Mouse (Mus musculus): ENCODE measurements around the gene 2610507B11Rik. TPM values are rescaled to one million over a fixed set of nuclear protein-coding genes. Genes with fewer than 3 reads are reported as not detected.
"Not testable (repeated sequence)": the region's sequence is repeated elsewhere in the genome, so short reads cannot be mapped to it uniquely, and the experiment has no call there.

The 2610507B11Rik gene
- polyA plus RNA-seq, 1 experiment from 2014 or later = 79.5 TPM

- Histone ChIP-seq H3K27ac (no peak overlapping the region), H3K27me3 (no peaks in the 10 kb centered on the region), H3K9ac (no peak overlapping the region), H3K4me3 (no peak overlapping the region), H3K9me3 (no peaks in the 10 kb centered on the region), H3K36me3 (peaks cover 18% of the 10 kb centered on the region), H3K4me1 (peaks cover 22% of the 10 kb centered on the region), H3K4me2 (replicated peaks) (no peak overlapping the region)
- no peak for ATAC-seq (ENCODE audit: insufficient number of reproducible peaks, insufficient read depth, low FRiP score, low TSS enrichment)
- 59% methylated on average over 4 of the region's 4 CpGs for WGBS
Observed at GRCm38 (mm10) chr11:78247727-78248140, 13.8 kb upstream of the 2610507B11Rik start.

- no peaks in the 10 kb centered on the region for H3K9me3 ChIP-seq
- 89% methylated on average over 1 of the region's 1 CpGs for WGBS
- no peak overlapping the region for H3K4me2 ChIP-seq (replicated peaks)
- H3K27ac ChIP-seq = no peak overlapping the region
- H3K36me3 ChIP-seq = peaks cover 23% of the 10 kb centered on the region
- H3K9ac ChIP-seq = no peak overlapping the region
- H3K4me1 ChIP-seq = no peaks in the 10 kb centered on the region
- H3K27me3 ChIP-seq = no peaks in the 10 kb centered on the region
- no peak overlapping the region for H3K4me3 ChIP-seq
- ATAC-seq (ENCODE audit: insufficient number of reproducible peaks, insufficient read depth, low FRiP score, low TSS enrichment) = no peak
Observed at GRCm38 (mm10) chr11:78256618-78257017, 4.9 kb upstream of the 2610507B11Rik start.

GRCm38 (mm10) chr11:78260489-78261258 is 878 bp upstream of the 2610507B11Rik start:
- H3K4me1 ChIP-seq = peaks cover 15% of the 10 kb centered on the region
- peaks cover 23% of the 10 kb centered on the region for H3K36me3 ChIP-seq
- H3K9me3 ChIP-seq = no peaks in the 10 kb centered on the region
- ATAC-seq (ENCODE audit: insufficient number of reproducible peaks, insufficient read depth, low FRiP score, low TSS enrichment) = no peak
- 93% methylated on average over 2 of the region's 2 CpGs for whole genome bisulfite sequencing
- H3K27ac ChIP-seq = no peak overlapping the region
- H3K9ac ChIP-seq = no peak overlapping the region
- H3K27me3 ChIP-seq = no peaks in the 10 kb centered on the region
- peak overlapping the region; percentile 75 for H3K4me2 ChIP-seq (replicated peaks)
- peak overlapping the region; percentile 93 for H3K4me3 ChIP-seq

GRCm38 (mm10) chr11:78262550-78262949 is 998 bp downstream of the 2610507B11Rik start:
- no peaks in the 10 kb centered on the region for H3K27me3 ChIP-seq
- WGBS = 1% methylated on average over 8 of the region's 8 CpGs
- H3K4me2 ChIP-seq (replicated peaks) = peak overlapping the region; percentile 75
- H3K36me3 ChIP-seq = peaks cover 40% of the 10 kb centered on the region
- peaks cover 15% of the 10 kb centered on the region for H3K4me1 ChIP-seq
- H3K27ac ChIP-seq = no peak overlapping the region
- H3K4me3 ChIP-seq = peak overlapping the region; percentile 93
- no peak overlapping the region for H3K9ac ChIP-seq
- no peak for ATAC-seq (ENCODE audit: insufficient number of reproducible peaks, insufficient read depth, low FRiP score, low TSS enrichment)
- H3K9me3 ChIP-seq = no peaks in the 10 kb centered on the region

GRCm38 (mm10) chr11:78265571-78265970 is 4.0 kb downstream of the 2610507B11Rik start:
- Histone ChIP-seq H3K4me3 (no peak overlapping the region), H3K9ac (no peak overlapping the region), H3K36me3 (peaks cover 63% of the 10 kb centered on the region), H3K27me3 (no peaks in the 10 kb centered on the region), H3K4me2 (replicated peaks) (no peak overlapping the region), H3K9me3 (no peaks in the 10 kb centered on the region), H3K4me1 (peaks cover 15% of the 10 kb centered on the region), H3K27ac (no peak overlapping the region)
- ATAC-seq (ENCODE audit: insufficient number of reproducible peaks, insufficient read depth, low FRiP score, low TSS enrichment) = no peak
- 92% methylated on average over 6 of the region's 6 CpGs for WGBS

- Histone ChIP-seq H3K27ac (no peak overlapping the region), H3K36me3 (peaks cover 87% of the 10 kb centered on the region), H3K4me3 (no peak overlapping the region), H3K9ac (no peak overlapping the region), H3K27me3 (no peaks in the 10 kb centered on the region), H3K4me1 (no peaks in the 10 kb centered on the region), H3K9me3 (no peaks in the 10 kb centered on the region), H3K4me2 (replicated peaks) (no peak overlapping the region)
- ATAC-seq (ENCODE audit: insufficient number of reproducible peaks, insufficient read depth, low FRiP score, low TSS enrichment) = no peak
- 91% methylated on average over 13 of the region's 13 CpGs for WGBS
Observed at GRCm38 (mm10) chr11:78271986-78272385, 10.4 kb downstream of the 2610507B11Rik start.

- no peak overlapping the region for H3K9ac ChIP-seq
- ATAC-seq (ENCODE audit: insufficient number of reproducible peaks, insufficient read depth, low FRiP score, low TSS enrichment) = no peak
- no peak overlapping the region for H3K4me3 ChIP-seq
- H3K27me3 ChIP-seq = no peaks in the 10 kb centered on the region
- WGBS = 97% methylated on average over 1 of the region's 1 CpGs
- no peak overlapping the region for H3K4me2 ChIP-seq (replicated peaks)
- H3K27ac ChIP-seq = no peak overlapping the region
- no peaks in the 10 kb centered on the region for H3K9me3 ChIP-seq
- H3K36me3 ChIP-seq = peaks cover 92% of the 10 kb centered on the region
- no peaks in the 10 kb centered on the region for H3K4me1 ChIP-seq
Observed at GRCm38 (mm10) chr11:78275596-78275995, 14.0 kb downstream of the 2610507B11Rik start.

- WGBS = 98% methylated on average over 4 of the region's 4 CpGs
- H3K4me1 ChIP-seq; H3K27me3 ChIP-seq; H3K9me3 ChIP-seq; H3K4me2 ChIP-seq (replicated peaks); H3K4me3 ChIP-seq; H3K27ac ChIP-seq; ATAC-seq (ENCODE audit: insufficient number of reproducible peaks, insufficient read depth, low FRiP score, low TSS enrichment); H3K9ac ChIP-seq: not testable (repeated sequence)
- H3K36me3 ChIP-seq = peaks cover 89% of the 10 kb centered on the region
Observed at GRCm38 (mm10) chr11:78276169-78276568, 14.6 kb downstream of the 2610507B11Rik start.

- H3K4me3 ChIP-seq = no peak overlapping the region
- no peaks in the 10 kb centered on the region for H3K27me3 ChIP-seq
- H3K4me2 ChIP-seq (replicated peaks) = no peak overlapping the region
- no peak overlapping the region for H3K9ac ChIP-seq
- H3K27ac ChIP-seq = no peak overlapping the region
- no peaks in the 10 kb centered on the region for H3K4me1 ChIP-seq
- ATAC-seq (ENCODE audit: insufficient number of reproducible peaks, insufficient read depth, low FRiP score, low TSS enrichment) = no peak
- no peaks in the 10 kb centered on the region for H3K9me3 ChIP-seq
- H3K36me3 ChIP-seq = peaks cover 87% of the 10 kb centered on the region
- 89% methylated on average over 7 of the region's 7 CpGs for WGBS
Observed at GRCm38 (mm10) chr11:78278853-78279252, 17.3 kb downstream of the 2610507B11Rik start.

- Histone ChIP-seq H3K27ac (no peak overlapping the region), H3K9me3 (no peaks in the 10 kb centered on the region), H3K36me3 (peaks cover 87% of the 10 kb centered on the region), H3K4me2 (replicated peaks) (no peak overlapping the region), H3K4me1 (no peaks in the 10 kb centered on the region), H3K27me3 (no peaks in the 10 kb centered on the region), H3K9ac (no peak overlapping the region), H3K4me3 (no peak overlapping the region)
- 95% methylated on average over 4 of the region's 4 CpGs for WGBS
- ATAC-seq (ENCODE audit: insufficient number of reproducible peaks, insufficient read depth, low FRiP score, low TSS enrichment) = no peak
Observed at GRCm38 (mm10) chr11:78279586-78279985, 18.0 kb downstream of the 2610507B11Rik start.

GRCm38 (mm10) chr11:78289146-78289763 is 27.7 kb downstream of the 2610507B11Rik start:
- WGBS = 92% methylated on average over 7 of the region's 7 CpGs
- Histone ChIP-seq H3K27ac (no peak overlapping the region), H3K4me3 (no peak overlapping the region), H3K4me2 (replicated peaks) (no peak overlapping the region), H3K27me3 (no peaks in the 10 kb centered on the region), H3K36me3 (peaks cover 69% of the 10 kb centered on the region), H3K9me3 (no peaks in the 10 kb centered on the region), H3K4me1 (no peaks in the 10 kb centered on the region), H3K9ac (no peak overlapping the region)
- no peak for ATAC-seq (ENCODE audit: insufficient number of reproducible peaks, insufficient read depth, low FRiP score, low TSS enrichment)

GRCm38 (mm10) chr11:78290654-78291053 is 29.1 kb downstream of the 2610507B11Rik start, which contains the start of gene BC030499:
BC030499 (plus strand) TSS chr11:78290841.
- no peak within 1 kb of the TSS for H3K4me3 ChIP-seq
- peaks cover 61% of the 10 kb centered on the region for H3K36me3 ChIP-seq
- H3K9ac ChIP-seq = no peak within 1 kb of the TSS
- H3K4me1 ChIP-seq = no peaks in the 10 kb centered on the region
- no peak for ATAC-seq (ENCODE audit: insufficient number of reproducible peaks, insufficient read depth, low FRiP score, low TSS enrichment)
- no peaks in the 10 kb centered on the region for H3K27me3 ChIP-seq
- WGBS = 93% methylated on average over 4 of the region's 4 CpGs
- H3K27ac ChIP-seq = no peak within 1 kb of the TSS
- no peaks in the 10 kb centered on the region for H3K9me3 ChIP-seq
- H3K4me2 ChIP-seq (replicated peaks) = no peak within 1 kb of the TSS
